Mouse (Mus musculus): ENCODE data around the gene Vps11.

DNA sequence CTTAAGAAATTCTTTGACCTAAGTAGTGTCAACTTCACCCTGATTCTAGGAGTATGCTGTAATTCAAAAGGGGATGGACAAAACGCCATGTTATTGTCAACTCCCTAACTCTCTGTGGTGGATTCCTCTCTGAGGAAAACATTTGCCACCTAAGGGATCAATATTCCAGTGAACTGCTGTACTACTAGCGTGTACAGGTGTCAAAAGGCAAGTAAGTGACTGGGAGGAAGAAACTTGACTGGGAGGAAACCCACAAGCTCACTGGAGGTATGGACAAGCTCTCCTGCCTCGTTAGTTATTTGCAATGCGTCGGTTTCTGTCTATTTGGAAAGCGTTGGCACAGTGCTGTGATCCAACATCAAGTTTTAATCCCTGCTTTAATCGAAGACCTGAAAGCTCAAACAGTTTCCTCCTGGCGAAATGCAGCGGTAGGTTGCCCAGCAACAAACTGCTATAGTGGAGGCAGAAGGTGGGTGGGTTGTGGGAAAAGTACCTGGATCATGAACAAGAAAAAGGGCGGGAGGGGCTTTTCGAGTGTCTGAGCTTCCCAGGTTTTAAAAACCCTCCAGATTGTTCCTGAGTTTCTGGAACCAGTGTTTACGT is 35.6 kb downstream of the Vps11 start, which contains the start of gene Dpagt1:
- TF ChIP-seq CTCF (IDR thresholded peaks at IDR 0.05; ENCODE audit: extremely low read depth, insufficient read length, insufficient replicate concordance, low read depth, low read length) (no peak), POLR2A (IDR thresholded peaks at IDR 0.05; ENCODE audit: low read depth, low read length) (no peak)

Measured in small intestine, adult 2 months (tissue).